Comparison of ENCODE assay signal across 14 mouse cellular contexts in genomic region chr15:64558220-64558619, GRCm38 (mm10).
"Had no signal": no experiment of that assay in that cellular context is flagged by ENCODE, and none has a peak within 500 bp of the region (broad histone marks: within the 10 kb centered on the region; RNA-seq: fewer than 3 reads in every experiment).

No protein-coding gene starts in this region.

- H3K4me1 ChIP-seq: liver, embryonic 13.5 days; neural tube, embryonic 13.5 days had no signal

- H3K27me3 ChIP-seq: liver, embryonic 13.5 days; neural tube, embryonic 13.5 days had no signal

- H3K36me3 ChIP-seq: liver, embryonic 13.5 days; neural tube, embryonic 13.5 days had no signal

- H3K9ac ChIP-seq: liver, embryonic 13.5 days; neural tube, embryonic 13.5 days had no signal

- H3K4me2 ChIP-seq: liver, embryonic 13.5 days; midbrain, embryonic 11.5 days; neural tube, embryonic 13.5 days had no signal

- DNase-seq: kidney, adult 18-20 months; kidney, adult 9 months; kidney, postnatal 14 days; kidney, postnatal 4 days; liver, embryonic 13.5 days; lung, adult 2 months; lung, postnatal 14 days; lung, postnatal 4 days; midbrain, embryonic 14.5 days; retina, postnatal 1 day; thymus, adult 18-20 months; thymus, postnatal 36 days had no signal

- H3K4me3 ChIP-seq: liver, embryonic 13.5 days; neural tube, embryonic 13.5 days had no signal

- H3K9me3 ChIP-seq: liver, embryonic 13.5 days; neural tube, embryonic 13.5 days had no signal

- H3K27ac ChIP-seq: liver, embryonic 13.5 days; neural tube, embryonic 13.5 days had no signal
